Mouse (Mus musculus) lung, postnatal 4 days (tissue): ENCODE results near the gene Serinc2.
"Not testable (repeated sequence)": the region's sequence is repeated elsewhere in the genome, so short reads cannot be mapped to it uniquely, and the experiment has no call there.

Experiments
- DNase-seq, 2 experiments: peaks; one replicate each; pipeline ENCODE4 v3.0.0; 2021

Gene Serinc2

DNA sequence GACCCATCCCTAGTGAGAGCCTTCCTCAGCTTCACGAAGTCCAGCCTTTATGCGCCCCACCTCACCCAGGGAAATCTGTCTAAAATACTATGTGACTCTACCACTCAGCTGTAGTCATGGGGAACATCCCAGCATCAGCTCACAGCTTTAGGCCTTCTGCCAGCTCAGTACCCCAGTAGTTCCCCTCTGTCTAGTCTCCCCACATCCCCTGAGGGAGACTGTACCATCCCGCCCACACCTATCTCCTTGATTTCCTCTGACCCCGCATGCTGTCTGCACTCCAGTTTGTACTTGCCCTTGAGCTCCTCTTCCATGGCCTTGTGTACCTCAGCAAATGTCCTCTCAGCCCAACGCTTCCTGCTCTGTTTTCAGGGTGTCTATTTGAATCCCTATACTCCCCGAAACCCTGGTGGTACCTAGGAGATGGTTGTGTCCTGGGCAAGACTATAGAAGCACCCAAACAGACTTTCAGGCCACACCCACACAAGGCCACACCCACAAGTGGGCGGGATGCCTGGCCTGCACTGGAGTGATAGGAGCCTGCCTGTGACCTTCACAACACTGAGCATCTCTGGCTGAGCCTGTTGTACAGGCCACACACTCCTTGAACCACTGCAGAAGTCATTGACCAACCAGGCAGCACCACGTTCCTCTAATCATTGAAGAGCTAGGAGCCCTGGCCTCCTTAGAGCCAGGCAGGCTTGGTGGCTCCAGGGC is 26.4 kb downstream of the Serinc2 start:
- DNase-seq, result peak in 1 of 2 experiments; percentile 23

DNA sequence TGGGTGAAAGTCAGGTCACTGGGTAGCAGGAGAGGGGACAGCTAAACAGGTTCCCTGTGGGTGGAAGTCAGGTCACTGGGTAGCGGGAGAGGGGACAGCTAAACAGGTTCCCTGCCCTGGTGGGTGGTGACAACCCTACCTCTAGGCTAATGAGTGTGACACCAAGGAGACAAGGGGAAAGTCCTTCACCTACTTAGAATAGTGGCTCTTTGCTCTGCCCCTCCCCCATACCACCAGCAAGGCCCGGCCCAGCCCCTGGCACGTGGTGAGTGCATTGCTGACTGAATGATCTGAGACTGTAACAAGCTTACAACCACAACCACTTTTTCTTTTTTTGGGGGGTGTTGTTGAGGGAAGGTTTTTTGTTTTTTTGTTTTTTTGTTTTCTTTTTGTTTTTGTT is 27.2 kb downstream of the Serinc2 start:
- no peak for DNase-seq

DNA sequence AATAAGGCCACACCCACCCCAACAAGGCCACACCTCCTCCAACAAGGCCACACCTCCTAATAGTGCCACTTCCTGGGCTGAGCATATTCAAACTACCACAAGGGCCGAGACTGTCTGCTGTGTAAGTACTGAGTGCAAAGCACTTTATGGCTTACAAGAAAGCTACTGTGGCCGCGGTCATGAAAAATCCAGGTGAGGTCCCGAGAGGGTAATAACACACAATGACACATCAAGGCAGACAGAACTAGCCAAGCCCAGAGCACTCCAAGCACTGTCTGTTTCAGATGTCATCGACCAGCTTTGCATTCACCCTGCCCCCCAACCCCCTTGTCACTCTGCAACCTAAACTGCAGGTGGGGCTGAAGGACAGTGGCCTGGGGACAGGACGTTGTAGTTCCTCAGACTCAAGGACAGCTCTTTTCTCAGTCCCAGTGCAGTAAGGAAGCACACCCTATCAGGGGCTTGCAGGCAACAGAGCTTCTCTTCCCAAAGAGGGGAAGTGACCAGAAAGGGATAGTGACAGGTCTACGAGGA is 27.8 kb downstream of the Serinc2 start:
- no peak for DNase-seq

DNA sequence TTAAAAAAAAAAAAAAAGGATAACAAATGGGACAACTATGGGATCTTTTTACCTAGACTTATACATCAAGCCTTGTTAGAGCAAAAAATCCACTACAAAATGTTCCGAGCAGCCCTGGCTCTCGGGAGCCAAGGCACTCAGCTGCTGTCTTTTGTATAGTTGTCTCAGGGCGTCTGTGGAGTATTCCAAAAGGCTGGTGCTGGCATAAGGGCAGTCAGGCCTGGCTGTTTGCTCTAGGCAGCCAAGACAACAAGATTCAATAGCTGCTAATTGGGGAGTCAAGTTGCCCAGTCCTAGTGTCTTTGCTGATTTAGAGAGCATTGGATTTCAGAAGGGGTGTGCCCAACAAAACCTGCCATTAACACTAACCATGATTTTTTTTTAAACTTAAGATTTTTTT is 30.4 kb downstream of the Serinc2 start:
- no peak for DNase-seq

DNA sequence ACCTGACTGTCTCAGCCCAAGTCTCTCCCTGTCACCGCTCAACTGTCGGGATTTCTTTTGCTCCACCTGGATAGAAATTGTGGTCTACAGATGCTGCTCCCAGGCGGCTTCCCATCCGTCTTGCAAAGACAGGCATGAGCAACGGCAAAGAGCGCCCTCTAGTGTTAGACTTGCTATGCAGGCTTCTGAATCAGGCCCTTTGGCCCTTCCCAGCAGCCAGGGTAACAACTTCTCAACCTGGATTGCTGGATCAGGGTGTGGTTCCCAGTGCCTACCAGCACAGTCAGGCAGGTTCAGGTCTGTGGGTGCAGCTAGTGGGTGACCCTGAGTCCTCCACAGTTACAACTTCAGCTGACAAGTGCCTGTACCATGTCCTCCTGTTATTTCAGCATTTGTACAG is 32.9 kb downstream of the Serinc2 start:
- peak; percentile 47 to 75 for DNase-seq

DNA sequence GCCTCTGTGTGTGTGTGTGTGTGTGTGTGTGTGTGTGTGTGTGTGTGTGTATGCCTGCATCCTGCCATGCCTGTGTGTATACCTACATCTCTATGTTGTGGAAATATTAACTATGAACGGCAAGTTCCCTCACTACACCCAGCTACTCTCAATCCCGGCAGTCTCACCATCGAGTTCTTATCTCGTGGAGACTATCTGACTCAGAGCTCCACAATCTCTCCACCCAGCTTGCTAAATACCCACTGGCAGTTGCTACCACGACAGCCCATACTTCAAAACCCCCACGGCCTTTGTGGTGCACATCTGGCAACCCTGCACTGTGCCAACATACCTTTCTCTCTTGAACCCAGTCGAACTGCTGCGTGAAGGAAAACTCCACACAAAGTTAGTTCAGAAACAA is 34.3 kb downstream of the Serinc2 start:
- DNase-seq, result no peak

DNA sequence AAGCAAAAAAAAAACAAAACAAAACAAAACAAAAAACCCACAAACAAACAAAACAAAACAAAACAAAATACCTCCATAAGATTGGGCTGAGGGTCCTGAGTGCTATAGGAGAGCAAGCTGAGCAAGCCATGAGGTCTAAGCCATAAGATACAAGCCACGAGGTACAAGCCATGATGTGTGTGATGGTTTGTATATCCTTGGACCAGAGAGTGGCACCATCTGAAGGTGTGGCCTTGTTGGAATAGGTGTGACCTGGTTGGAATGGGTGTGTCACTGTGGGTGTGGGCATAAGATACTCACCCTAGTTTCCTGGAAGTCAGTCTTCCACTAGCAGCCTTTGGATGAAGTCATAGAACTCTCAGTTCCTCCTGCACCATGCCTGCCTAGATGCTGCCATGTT is 35.4 kb downstream of the Serinc2 start:
- DNase-seq, result not testable (repeated sequence)

DNA sequence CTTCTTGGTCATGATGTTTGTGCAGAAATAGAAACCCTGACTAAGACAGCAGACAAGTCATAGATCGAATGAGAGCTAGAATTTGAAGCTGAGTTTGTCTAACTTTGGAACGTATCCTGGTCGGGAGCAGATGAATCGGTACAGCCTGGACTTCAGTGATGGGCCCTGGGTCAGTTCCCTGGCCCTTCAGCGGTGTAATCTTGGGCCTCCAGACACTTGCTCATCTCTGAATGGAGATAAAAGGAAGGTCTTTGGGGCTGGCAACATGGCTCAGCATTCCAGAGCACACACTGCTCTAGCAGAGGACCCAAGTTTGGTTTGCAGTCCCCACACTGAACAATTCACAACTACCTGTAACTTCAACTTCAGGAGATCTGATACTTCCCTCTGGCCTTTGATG is 36.0 kb downstream of the Serinc2 start:
- DNase-seq, result no peak

DNA sequence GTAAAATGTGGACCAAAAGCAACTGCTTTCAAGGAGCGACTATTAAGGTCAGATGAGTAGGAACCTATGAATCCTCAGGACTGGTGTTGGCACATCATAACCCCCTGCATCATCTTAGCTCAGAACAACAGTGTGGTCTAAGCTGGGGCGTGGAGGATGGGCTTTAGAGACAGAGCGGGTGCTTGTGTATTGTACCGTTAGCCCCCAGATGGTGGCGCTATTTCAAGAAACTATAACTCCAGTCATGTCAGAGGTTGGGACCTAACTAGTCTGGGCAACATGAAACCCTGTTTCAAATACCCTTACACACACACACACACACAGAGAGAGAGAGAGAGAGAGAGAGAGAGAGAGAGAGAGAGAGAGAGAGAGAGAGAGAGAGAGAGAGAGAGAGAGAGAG is 38.3 kb downstream of the Serinc2 start:
- DNase-seq, result no peak

DNA sequence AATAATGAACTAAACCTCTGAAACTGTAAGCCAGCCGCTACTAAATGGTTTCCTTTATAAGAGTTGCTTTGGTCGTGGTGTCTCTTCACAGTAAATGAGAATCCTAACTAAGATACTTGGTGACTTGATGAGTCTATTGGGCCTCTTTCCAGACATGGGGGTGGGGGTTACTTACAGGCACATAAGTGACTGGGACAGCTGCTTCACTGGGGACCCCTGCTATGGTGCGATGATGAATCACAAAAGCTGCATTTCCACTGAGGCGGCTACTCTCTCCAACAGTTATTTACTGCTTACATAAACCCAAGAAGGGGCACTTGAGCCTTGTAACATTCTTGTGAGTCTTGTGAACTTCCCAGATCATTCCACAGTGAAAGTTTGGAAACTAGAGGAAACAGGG is 41.4 kb downstream of the Serinc2 start:
- no peak for DNase-seq

DNA sequence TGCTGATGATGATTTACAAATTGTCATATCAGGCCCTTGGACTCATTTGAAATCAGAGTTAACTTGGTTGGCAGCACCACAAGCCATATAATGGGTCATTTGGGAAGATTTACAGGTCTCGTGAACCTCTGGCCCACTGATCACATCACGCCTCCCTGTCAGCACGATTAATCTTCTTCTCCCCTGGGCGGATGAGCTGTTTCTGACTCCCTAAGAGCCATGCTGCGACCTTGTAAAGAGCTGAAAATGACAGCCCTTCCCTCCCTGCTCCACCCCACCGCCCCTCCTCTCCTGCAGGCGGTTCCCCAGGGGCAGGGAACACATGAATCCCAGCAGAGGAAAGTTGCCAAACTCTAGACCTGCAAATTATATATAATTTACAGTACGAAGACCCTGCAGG is 42.6 kb downstream of the Serinc2 start:
- no peak for DNase-seq

DNA sequence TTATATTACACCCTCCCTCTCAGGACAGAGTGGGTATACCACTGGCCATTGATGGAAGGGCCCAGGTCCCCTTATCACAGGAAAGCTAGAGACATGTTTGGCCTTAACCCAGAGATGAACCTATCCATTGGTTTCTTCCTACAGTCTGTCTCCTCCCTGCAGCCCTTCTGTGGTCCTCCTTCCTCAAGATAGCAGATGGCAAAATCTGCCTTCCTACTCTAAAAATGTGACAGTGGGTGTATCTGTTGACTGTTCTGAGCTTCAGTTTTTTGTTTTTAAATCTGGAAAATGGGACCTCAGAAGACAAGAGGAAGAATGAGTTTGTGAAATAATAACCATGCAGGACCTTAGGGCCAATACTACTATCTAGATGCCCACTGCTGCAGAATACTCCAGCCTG is 54.9 kb downstream of the Serinc2 start:
- DNase-seq, result no peak

DNA sequence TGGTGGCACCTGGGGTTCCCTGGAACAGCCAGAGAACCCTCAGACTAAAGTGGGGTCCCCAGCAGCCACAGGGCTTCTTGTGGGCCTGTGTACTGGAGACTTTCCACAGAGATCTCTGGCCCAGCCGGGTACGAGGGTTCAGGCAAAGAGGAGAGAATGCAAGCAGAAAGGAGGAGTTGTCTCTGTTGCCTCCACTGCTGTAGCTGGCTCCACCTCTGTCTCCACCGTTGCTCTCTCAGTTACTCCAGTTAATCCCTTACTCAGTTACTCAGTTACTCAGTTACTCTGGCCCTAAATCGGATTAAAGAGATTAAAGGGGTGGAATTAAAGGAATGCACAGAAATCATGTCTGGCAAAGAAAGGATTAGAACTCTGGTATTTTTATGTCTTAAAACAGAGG is 56.8 kb downstream of the Serinc2 start, which contains the start of gene Gm853:
Gene Gm853 (minus strand): TSS at position 223 of the 400 bp plus-strand sequence.
- DNase-seq, result no peak

DNA sequence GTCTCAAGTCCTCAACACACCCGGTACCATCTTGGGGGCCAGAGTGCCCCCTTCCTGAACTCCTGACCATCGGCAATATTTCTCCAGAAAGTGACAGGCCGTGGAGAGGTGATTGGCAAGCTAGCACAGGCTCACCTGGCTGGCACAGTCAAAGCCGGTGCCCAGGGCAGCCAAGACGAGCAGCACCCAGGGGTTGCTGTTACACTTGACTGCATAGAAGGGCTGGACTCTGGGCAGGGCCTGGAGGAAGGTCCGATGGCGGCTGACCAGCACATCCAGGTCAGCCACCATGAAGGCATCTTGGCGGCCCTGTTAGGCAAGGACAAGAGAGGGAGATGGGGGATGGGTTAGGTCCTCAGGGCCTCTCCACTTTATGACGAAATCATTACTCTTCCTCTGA is 58.8 kb downstream of the Serinc2 start:
- DNase-seq, result no peak

DNA sequence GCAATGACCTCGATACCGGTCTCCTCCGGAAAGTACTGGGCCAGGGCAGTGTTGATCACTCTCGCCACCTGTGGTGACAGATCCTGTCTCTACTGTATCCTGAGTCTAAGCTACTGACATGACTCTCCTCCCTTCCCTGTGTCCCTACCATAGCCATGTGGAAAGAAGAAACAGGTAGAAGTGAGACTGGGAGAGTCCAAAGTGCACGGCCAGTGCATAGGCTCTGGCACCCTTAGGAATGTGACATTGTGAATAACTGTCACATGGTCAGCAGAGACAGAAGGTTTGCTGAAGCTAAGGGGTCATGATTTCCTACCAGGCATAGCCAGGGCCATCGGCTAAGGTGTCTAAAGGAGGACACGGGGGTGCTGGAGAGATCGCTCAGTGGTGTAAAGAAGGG is 63.6 kb downstream of the Serinc2 start:
- DNase-seq, result no peak

DNA sequence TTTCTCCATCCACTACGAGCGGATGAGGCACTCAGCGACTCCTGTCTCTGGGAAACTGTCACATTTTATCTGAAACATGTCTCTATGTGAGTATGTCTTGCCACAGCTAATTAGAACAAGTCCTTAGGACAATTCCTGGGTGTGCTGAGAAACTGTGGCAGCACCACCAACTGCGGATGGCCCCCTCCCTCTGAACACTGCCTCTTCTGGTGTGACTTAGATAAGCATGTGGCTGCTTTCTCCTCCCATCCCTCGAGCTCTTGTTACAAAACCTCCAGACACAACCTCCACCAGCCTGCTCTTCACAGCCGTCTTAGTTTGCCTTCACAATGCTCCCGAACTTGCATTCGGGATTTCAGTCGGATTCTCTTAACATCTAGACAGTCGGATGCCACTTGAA is 65.1 kb downstream of the Serinc2 start:
- DNase-seq, result no peak

DNA sequence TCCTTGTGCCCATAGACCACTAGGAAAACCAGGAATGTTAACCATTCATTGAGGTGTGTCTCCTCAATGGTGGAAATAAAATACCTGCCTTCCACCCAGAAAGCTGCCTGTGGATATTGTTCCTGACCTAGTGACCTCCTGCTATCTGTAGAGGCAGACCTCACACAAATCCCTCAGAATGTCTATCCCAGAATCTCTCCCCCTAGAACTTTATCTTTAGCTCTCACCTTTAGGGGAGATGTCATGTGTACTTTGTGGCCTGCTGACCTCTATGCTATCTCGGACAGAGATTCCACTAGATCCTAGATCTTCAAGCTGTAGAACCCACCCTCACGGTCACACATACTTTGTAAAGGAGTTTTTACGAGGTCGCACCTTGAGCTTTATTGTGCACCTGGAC is 65.8 kb downstream of the Serinc2 start:
- no peak for DNase-seq

DNA sequence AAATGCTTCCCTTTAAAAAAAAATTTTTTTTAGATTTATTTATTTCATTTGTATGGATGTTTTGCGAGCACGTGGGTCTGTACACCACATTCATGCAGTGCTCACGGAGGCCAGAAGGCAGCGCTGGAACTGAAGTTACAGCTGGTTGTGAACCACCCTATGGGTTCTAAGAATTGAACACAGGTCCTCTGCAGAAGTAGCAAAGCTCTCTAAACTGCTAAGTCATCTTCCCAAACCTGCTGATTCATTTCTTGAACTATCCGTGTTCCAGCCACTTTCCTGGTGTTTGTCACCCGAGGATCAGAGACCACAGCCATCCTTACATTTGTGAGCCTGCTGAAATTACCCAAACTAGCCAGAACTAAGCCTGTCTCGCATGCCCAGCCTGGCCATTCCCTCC is 66.6 kb downstream of the Serinc2 start:
- DNase-seq, result no peak

DNA sequence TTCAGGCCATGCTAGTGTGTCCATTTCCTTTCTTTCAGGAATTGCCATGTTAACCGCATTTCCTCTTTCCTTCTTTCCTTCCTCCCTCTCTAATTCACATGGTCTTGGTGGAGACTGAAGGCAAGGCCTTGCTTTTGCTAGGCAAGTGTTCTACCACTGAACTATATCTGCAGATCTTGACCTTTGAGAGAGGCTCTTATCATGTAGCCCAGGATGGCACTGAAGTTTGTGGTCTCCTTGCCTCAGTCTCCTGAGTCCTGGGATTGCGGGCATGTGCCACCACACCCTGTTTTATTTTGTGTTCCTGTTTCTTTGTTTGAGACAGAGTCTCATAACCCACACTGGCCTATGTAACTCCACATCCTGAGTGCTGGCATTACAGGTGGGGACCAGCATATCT is 67.1 kb downstream of the Serinc2 start:
- no peak for DNase-seq
